Mouse (Mus musculus) liver, adult 2 months (tissue): ENCODE results near the gene Ptprm.

Experiments used
- CTCF ChIP-seq: fragments of 200-500 bp; IDR thresholded peaks from 2 replicates; pipeline ENCODE4 v1.5.1; 2011; ENCODE audit warnings: low read depth, low read length, control low read depth
- POLR2A ChIP-seq: fragments of 200-500 bp; IDR thresholded peaks from 2 replicates; pipeline ENCODE4 v1.6.1; 2011; ENCODE audit warnings: low read length, control low read depth; ENCODE audit not compliant: insufficient read depth; ENCODE audit errors: extremely low read depth

- TF ChIP-seq CTCF = no peak
- TF ChIP-seq POLR2A = no peak
Observed at GRCm38 (mm10) chr17:66912533-66912932, 441.7 kb downstream of the Ptprm start.
